In the genomic region with DNA sequence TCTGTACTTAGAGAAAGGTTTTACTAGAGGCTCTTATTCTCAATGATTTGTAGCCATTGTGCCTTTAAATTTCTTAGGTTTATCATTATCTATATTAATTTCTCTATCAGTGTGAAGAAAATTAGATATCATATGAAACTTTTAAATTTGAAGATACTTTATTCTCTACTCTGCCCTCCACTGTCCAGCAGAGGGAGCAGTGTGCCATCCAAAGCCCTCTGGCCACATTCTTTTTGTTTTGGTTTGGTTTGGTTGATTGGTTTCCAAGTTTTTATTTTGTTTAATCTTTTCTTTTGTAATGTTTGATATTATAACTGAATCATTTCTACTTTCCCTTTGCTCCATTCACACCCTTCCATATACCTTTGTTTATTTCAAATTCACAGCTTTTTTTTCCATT, we compare ENCODE assay signal across 8 mouse cellular contexts.
DNase-seq lines count a peak whose midpoint lies in the region; ATAC-seq lines count a peak whose summit lies in the region.

No protein-coding gene starts in this region.

- DNase-seq in heart, postnatal 36 days = peak; percentile 5
- no peak for DNase-seq in heart, adult 8-10 months (ENCODE audit: low spot score)
- peak; percentile 5 for DNase-seq in ovary, postnatal 36 days (ENCODE audit: low spot score)
- DNase-seq in ovary, adult 18-20 months (ENCODE audit: low spot score) = no peak
- DNase-seq in cerebellum, postnatal 25 days = peak; percentile 47 to 69
- DNase-seq in right cerebral cortex, postnatal 14 days = peak; percentile 40
- no peak for DNase-seq in thymus, postnatal 25 days

- no peaks in the 10 kb centered on the region for H3K27me3 ChIP-seq in intestine, embryonic 16.5 days (replicated peaks; ENCODE audit: control insufficient read depth, insufficient read depth, low read length)

- intact Hi-C loops in heart, postnatal 36 days (cut with DNase I) = loop anchor here (2.0 to 10.0 kb wide), 3 partner anchors 534 to 718 kb away; no protein-coding TSS in a partner anchor

- H3K9me3 ChIP-seq in intestine, embryonic 16.5 days (ENCODE audit: control insufficient read depth, low read length) = no peaks in the 10 kb centered on the region

- H3K4me2 ChIP-seq in intestine, embryonic 16.5 days (ENCODE audit: low read depth, low read length) = no peak overlapping the region

- no peak overlapping the region for H3K4me3 ChIP-seq in intestine, embryonic 16.5 days (ENCODE audit: low read length)

- H3K27ac ChIP-seq in intestine, embryonic 16.5 days (ENCODE audit: low read length) = no peak overlapping the region

- H3K36me3 ChIP-seq in intestine, embryonic 16.5 days (ENCODE audit: control insufficient read depth, insufficient read depth, low read length) = no peaks in the 10 kb centered on the region

- H3K4me1 ChIP-seq in intestine, embryonic 16.5 days (ENCODE audit: control insufficient read depth, insufficient read depth, low read length) = no peaks in the 10 kb centered on the region

- ATAC-seq in intestine, embryonic 16.5 days = no peak

- H3K9ac ChIP-seq in intestine, embryonic 16.5 days (ENCODE audit: low read depth, low read length) = no peak overlapping the region

Comparison
In these comparisons a context has a peak if more than half of its experiments do, and no peak if none do; other contexts are left out.
1. DNase-seq: peak in heart, postnatal 36 days (2 of 2), ovary, postnatal 36 days (single experiment), cerebellum, postnatal 25 days (2 of 2) and right cerebral cortex, postnatal 14 days (single experiment); none in heart, adult 8-10 months (single experiment), ovary, adult 18-20 months (single experiment) and thymus, postnatal 25 days (single experiment).